Mouse (Mus musculus): Measurements from ENCODE around the gene Vmn1r44.

- TF ChIP-seq CTCF (IDR thresholded peaks at IDR 0.05; ENCODE audit: extremely low read depth, insufficient read depth, low read length) = no peak
- no peak for TF ChIP-seq POLR2A (IDR thresholded peaks at IDR 0.05; ENCODE audit: extremely low read depth, insufficient read depth, low read length)
These were observed 2.6 kb upstream of the Vmn1r44 start for GRCm38 (mm10) chr6:89880867-89881266.

Measured in cortical plate, adult 2 months (tissue).